Mouse (Mus musculus): Measurements from ENCODE around the gene Ano2.

GRCm38 (mm10) chr6:125879306-125879705 lies 189.1 kb downstream of the Ano2 start:
- TF ChIP-seq POLR2A (IDR thresholded peaks at IDR 0.05; ENCODE audit: insufficient read length, low read depth) (no peak), USF1 (IDR thresholded peaks at IDR 0.05; ENCODE audit: low read depth) (no peak)

All from myocyte (in vitro differentiated cells).